Comparison of ENCODE assay signal across 8 mouse cellular contexts in genomic region chr2:156202848-156203437, GRCm38 (mm10). TPM values are rescaled to one million over a fixed set of nuclear protein-coding genes. Genes with fewer than 3 reads are reported as not detected.
DNase-seq lines count a peak whose midpoint lies in the region; ATAC-seq and TF ChIP-seq lines count a peak whose summit lies in the region.

No protein-coding gene starts in this region.

- H3K79me2 ChIP-seq in liver, adult 2 months (ENCODE audit: control insufficient read depth, insufficient read depth, low read length) = peaks cover 26% of the 10 kb centered on the region; the same call in 1 of the 2 replicates

- DNase-seq in frontal cortex, postnatal 14 days (ENCODE audit: low spot score in 2 of 2) = no peak
- DNase-seq in gastrocnemius, adult 8-10 months (ENCODE audit: low spot score in 2 of 2) = peak; percentile 40 to 53
- peak; percentile 83 for DNase-seq in liver, adult 2 months (ENCODE audit: extremely low read depth, low read depth, low spot score)
- peak; percentile 34 to 48 for DNase-seq in right cerebral cortex, adult 2 months (ENCODE audit: low spot score in 2 of 2)
- DNase-seq in thymus, postnatal 4 days = no peak

- no peak overlapping the region for H3K4me3 ChIP-seq in bone marrow macrophage, adult 2 months (ENCODE audit: insufficient read depth, low read length)
- no peak overlapping the region for H3K4me3 ChIP-seq in intestine, embryonic 15.5 days (replicated peaks)
- no peak overlapping the region for H3K4me3 ChIP-seq in liver, adult 2 months (ENCODE audit: insufficient read depth, low read depth, low read length)

- TF ChIP-seq CTCF in bone marrow macrophage, adult 2 months (IDR thresholded peaks at IDR 0.05; ENCODE audit: low read depth, low read length) = no peak
- no peak for TF ChIP-seq CTCF in liver, adult 2 months (IDR thresholded peaks at IDR 0.05; ENCODE audit: low read depth, low read length)

- no peaks in the 10 kb centered on the region for H3K36me3 ChIP-seq in intestine, embryonic 15.5 days
- H3K36me3 ChIP-seq in liver, adult 2 months (ENCODE audit: control insufficient read depth, insufficient read depth, low read length) = no peaks in the 10 kb centered on the region

- H3K27ac ChIP-seq in bone marrow macrophage, adult 2 months (ENCODE audit: insufficient read depth, low read depth, low read length) = peak overlapping the region; percentile 65
- peak overlapping the region; percentile 56 for H3K27ac ChIP-seq in intestine, embryonic 15.5 days
- peak overlapping the region; percentile 93 for H3K27ac ChIP-seq in liver, adult 2 months (replicated peaks; ENCODE audit: insufficient read depth, low read depth, low read length)

- peak; percentile 23; the same call in 1 of the 2 replicates for ATAC-seq in frontal cortex, adult (ENCODE audit: low TSS enrichment)
- peak; percentile 58 for ATAC-seq in intestine, embryonic 15.5 days

- no peak overlapping the region; the same call in 1 of the 2 replicates for H3K4me2 ChIP-seq in intestine, embryonic 15.5 days (replicated peaks)

- no peak for TF ChIP-seq POLR2A in bone marrow macrophage, adult 2 months (IDR thresholded peaks at IDR 0.05; ENCODE audit: borderline replicate concordance, low read depth, low read length)
- TF ChIP-seq POLR2A in liver, adult 2 months (IDR thresholded peaks at IDR 0.05; ENCODE audit: extremely low read depth, insufficient read depth, low read length) = no peak

- WGBS in intestine, embryonic 15.5 days = 35% methylated on average over 3 of the region's 3 CpGs
- WGBS in liver, adult 2 months = 4% methylated on average over 3 of the region's 3 CpGs

- no peak overlapping the region for H3K9ac ChIP-seq in intestine, embryonic 15.5 days
- peak overlapping the region; percentile 16 for H3K9ac ChIP-seq in liver, adult 2 months (ENCODE audit: low read depth, low read length)

- H3K4me1 ChIP-seq in bone marrow macrophage, adult 2 months (ENCODE audit: control insufficient read depth, insufficient read depth, low read length) = peaks cover 39% of the 10 kb centered on the region
- H3K4me1 ChIP-seq in intestine, embryonic 15.5 days (replicated peaks) = peaks cover 14% of the 10 kb centered on the region
- peaks cover 31% of the 10 kb centered on the region for H3K4me1 ChIP-seq in liver, adult 2 months (ENCODE audit: control insufficient read depth, insufficient read depth, low read length)

- H3K27me3 ChIP-seq in intestine, embryonic 15.5 days (replicated peaks) = no peaks in the 10 kb centered on the region
- H3K27me3 ChIP-seq in liver, adult 2 months (ENCODE audit: control insufficient read depth, insufficient read depth, low read length) = no peaks in the 10 kb centered on the region

- H3K9me3 ChIP-seq in intestine, embryonic 15.5 days = no peaks in the 10 kb centered on the region

RNA-seq across cellular contexts. Expression of gene Phf20, which starts 6.7 kb away (rescaled TPM):
- 42.7 and 46.1 TPM in 2 replicates for polyA plus RNA-seq in bone marrow macrophage, adult 2 months (2012; ENCODE audit: insufficient read depth, insufficient read length, missing spikeins)
- total RNA-seq in gastrocnemius, adult 8-10 months (2022) = 10 to 100 TPM; 21.6 to 38.5 (median 29.1) TPM
- 56.8 and 72.4 TPM in 2 replicates for polyA plus RNA-seq in intestine, embryonic 15.5 days (2015; fragmentation: Nextera tagmentation; extraction: Ambion mirVana)
- total RNA-seq in liver, adult 2 months (2014; rRNA removed) = 5.6 and 6.2 TPM in 2 replicates
- polyA plus RNA-seq in liver, adult 2 months (2012; rRNA removed) = 2.9 and 3.1 TPM in 2 replicates

RNA-seq across cellular contexts. Expression of gene Rbm39, which starts 22.9 kb away (rescaled TPM):
- polyA plus RNA-seq in bone marrow macrophage, adult 2 months (2012; ENCODE audit: insufficient read depth, insufficient read length, missing spikeins) = 472 and 516 TPM in 2 replicates
- total RNA-seq in gastrocnemius, adult 8-10 months (2022) = 100 to 1,000 TPM in 1 of 4 experiments, 10 to 100 TPM in 3; 71.4 to 105 (median 89.2) TPM
- polyA plus RNA-seq in intestine, embryonic 15.5 days (2015; fragmentation: Nextera tagmentation; extraction: Ambion mirVana) = 486 and 571 TPM in 2 replicates
- total RNA-seq in liver, adult 2 months (2014; rRNA removed) = 188 and 219 TPM in 2 replicates
- polyA plus RNA-seq in liver, adult 2 months (2012; rRNA removed) = 19.9 and 22.7 TPM in 2 replicates

RNA-seq across cellular contexts. Expression of gene Nfs1, which starts 59.0 kb away (rescaled TPM):
- 42.4 and 43.4 TPM in 2 replicates for polyA plus RNA-seq in bone marrow macrophage, adult 2 months (2012; ENCODE audit: insufficient read depth, insufficient read length, missing spikeins)
- total RNA-seq in gastrocnemius, adult 8-10 months (2022) = 10 to 100 TPM; 85.7 to 90.2 (median 88.3) TPM
- polyA plus RNA-seq in intestine, embryonic 15.5 days (2015; fragmentation: Nextera tagmentation; extraction: Ambion mirVana) = 62.3 and 63.0 TPM in 2 replicates
- total RNA-seq in liver, adult 2 months (2014; rRNA removed) = 71.1 and 75.1 TPM in 2 replicates
- 67.4 and 71.5 TPM in 2 replicates for polyA plus RNA-seq in liver, adult 2 months (2012; rRNA removed)

RNA-seq across cellular contexts. Expression of gene Romo1, which starts 59.1 kb away (rescaled TPM):
- polyA plus RNA-seq in bone marrow macrophage, adult 2 months (2012; ENCODE audit: insufficient read depth, insufficient read length, missing spikeins) = 115 and 116 TPM in 2 replicates
- total RNA-seq in gastrocnemius, adult 8-10 months (2022) = 100 to 1,000 TPM; 192 to 289 (median 265) TPM
- 363 and 370 TPM in 2 replicates for polyA plus RNA-seq in intestine, embryonic 15.5 days (2015; fragmentation: Nextera tagmentation; extraction: Ambion mirVana)
- 139 and 152 TPM in 2 replicates for total RNA-seq in liver, adult 2 months (2014; rRNA removed)
- 247 and 252 TPM in 2 replicates for polyA plus RNA-seq in liver, adult 2 months (2012; rRNA removed)

Comparison
In these comparisons a context has a peak if more than half of its experiments do, and no peak if none do; other contexts are left out.
1. DNase-seq: peak in gastrocnemius, adult 8-10 months (2 of 2), liver, adult 2 months (single experiment) and right cerebral cortex, adult 2 months (2 of 2); none in frontal cortex, postnatal 14 days (0 of 2) and thymus, postnatal 4 days (single experiment).
2. RNA of gene Phf20, which starts 6.7 kb away (polyA plus RNA-seq): 56.8 to 72.4 TPM in intestine, embryonic 15.5 days and 42.7 to 46.1 TPM in bone marrow macrophage, adult 2 months; 2.9 to 3.1 TPM in liver, adult 2 months; every median in the first group is over 10 times any median in the second.
3. RNA of gene Rbm39, which starts 22.9 kb away (polyA plus RNA-seq): 486 to 571 TPM in intestine, embryonic 15.5 days and 472 to 516 TPM in bone marrow macrophage, adult 2 months; 19.9 to 22.7 TPM in liver, adult 2 months; every median in the first group is over 10 times any median in the second.
4. Peak in every context shown above with its lines, with median percentiles within 50 percentile points of each other: H3K27ac ChIP-seq.